Mouse (Mus musculus): ENCODE measurements around the gene Cacnb1. TPM values are rescaled to one million over a fixed set of nuclear protein-coding genes. Genes with fewer than 3 reads are reported as not detected.

Gene Cacnb1
- polyA plus RNA-seq, 1 experiment from 2014 or later: 11.7 TPM

GRCm38 (mm10) chr11:97980531-97980966 lies 42.3 kb downstream of the Cacnb1 start:
- Histone ChIP-seq H3K27ac (ENCODE audit: low read depth, low read length) (no peak overlapping the region), H3K4me1 (ENCODE audit: control insufficient read depth, insufficient read depth, low read length) (0 out of 2 replicates have a peak, but pooled peaks cover 2% of the 10 kb centered on the region), H3K36me3 (ENCODE audit: control insufficient read depth, insufficient read depth, low read length) (no peaks in the 10 kb centered on the region), H3K4me2 (replicated peaks; ENCODE audit: low read depth, low read length) (no peak overlapping the region), H3K4me3 (ENCODE audit: low read length) (no peak overlapping the region), H3K9ac (ENCODE audit: low read depth, low read length) (no peak overlapping the region), H3K9me3 (ENCODE audit: control insufficient read depth, low read length) (no peaks in the 10 kb centered on the region), H3K27me3 (ENCODE audit: control insufficient read depth, insufficient read depth, low read length) (peaks cover 10% of the 10 kb centered on the region)
- no peak for ATAC-seq (ENCODE audit: low FRiP score, low TSS enrichment)
- WGBS: 63% methylated on average over 9 of the region's 9 CpGs

GRCm38 (mm10) chr11:97979824-97980495 lies 42.9 kb downstream of the Cacnb1 start:
- H3K27me3 ChIP-seq (ENCODE audit: control insufficient read depth, insufficient read depth, low read length): 0 out of 2 replicates have a peak, but pooled peaks cover 5% of the 10 kb centered on the region
- no peaks in the 10 kb centered on the region for H3K36me3 ChIP-seq (ENCODE audit: control insufficient read depth, insufficient read depth, low read length)
- no peak for ATAC-seq (ENCODE audit: low FRiP score, low TSS enrichment)
- H3K4me2 ChIP-seq (replicated peaks; ENCODE audit: low read depth, low read length): no peak overlapping the region
- H3K4me1 ChIP-seq (ENCODE audit: control insufficient read depth, insufficient read depth, low read length): 0 out of 2 replicates have a peak, but pooled peaks cover 2% of the 10 kb centered on the region
- H3K4me3 ChIP-seq (ENCODE audit: low read length): no peak overlapping the region
- no peaks in the 10 kb centered on the region for H3K9me3 ChIP-seq (ENCODE audit: control insufficient read depth, low read length)
- WGBS: 74% methylated on average over 10 of the region's 10 CpGs
- no peak overlapping the region for H3K9ac ChIP-seq (ENCODE audit: low read depth, low read length)
- H3K27ac ChIP-seq (ENCODE audit: low read depth, low read length): no peak overlapping the region

DNA sequence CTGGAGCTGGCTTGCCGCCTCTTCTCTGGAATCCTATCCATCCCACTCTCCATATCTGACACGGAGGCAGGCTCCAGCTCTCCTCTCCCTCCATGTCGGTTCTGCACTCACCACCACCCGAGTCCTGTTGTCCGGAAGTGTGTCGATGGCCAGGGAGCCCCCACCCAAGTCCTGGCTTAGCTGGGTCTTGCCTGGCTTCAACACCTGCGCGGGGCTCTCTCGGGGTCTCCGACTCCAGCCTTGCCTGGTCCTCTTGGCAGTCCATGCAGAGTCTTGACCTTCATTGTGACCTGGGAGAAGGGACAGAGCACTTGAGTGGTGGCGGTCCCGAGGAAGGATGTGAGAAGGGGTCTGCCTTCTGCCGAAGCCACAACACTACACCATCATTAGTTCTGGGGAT lies 44.4 kb downstream of the Cacnb1 start:
- 86% methylated on average over 13 of the region's 13 CpGs for WGBS
- no peak for ATAC-seq (ENCODE audit: low FRiP score, low TSS enrichment)
- no peaks in the 10 kb centered on the region for H3K27me3 ChIP-seq (ENCODE audit: control insufficient read depth, insufficient read depth, low read length)

GRCm38 (mm10) chr11:97977797-97978196 lies 45.0 kb downstream of the Cacnb1 start:
- no peak overlapping the region for H3K4me3 ChIP-seq (ENCODE audit: low read length)
- H3K27me3 ChIP-seq (ENCODE audit: control insufficient read depth, insufficient read depth, low read length): no peaks in the 10 kb centered on the region
- ATAC-seq (ENCODE audit: low FRiP score, low TSS enrichment): no peak
- no peaks in the 10 kb centered on the region for H3K9me3 ChIP-seq (ENCODE audit: control insufficient read depth, low read length)
- H3K4me1 ChIP-seq (ENCODE audit: control insufficient read depth, insufficient read depth, low read length): no peaks in the 10 kb centered on the region
- no peak overlapping the region for H3K4me2 ChIP-seq (replicated peaks; ENCODE audit: low read depth, low read length)
- no peaks in the 10 kb centered on the region for H3K36me3 ChIP-seq (ENCODE audit: control insufficient read depth, insufficient read depth, low read length)
- H3K27ac ChIP-seq (ENCODE audit: low read depth, low read length): no peak overlapping the region
- H3K9ac ChIP-seq (ENCODE audit: low read depth, low read length): no peak overlapping the region
- 70% methylated on average over 5 of the region's 5 CpGs for WGBS

More for the DNA sequence above, 44.4 kb downstream of the Cacnb1 start:
- no peaks in the 10 kb centered on the region for H3K36me3 ChIP-seq (ENCODE audit: control insufficient read depth, insufficient read depth, low read length)
- H3K4me3 ChIP-seq (ENCODE audit: low read length): no peak overlapping the region
- H3K27ac ChIP-seq (ENCODE audit: low read depth, low read length): no peak overlapping the region
- H3K9ac ChIP-seq (ENCODE audit: low read depth, low read length): no peak overlapping the region
- H3K4me1 ChIP-seq (ENCODE audit: control insufficient read depth, insufficient read depth, low read length): no peaks in the 10 kb centered on the region
- no peak overlapping the region for H3K4me2 ChIP-seq (replicated peaks; ENCODE audit: low read depth, low read length)
- H3K9me3 ChIP-seq (ENCODE audit: control insufficient read depth, low read length): no peaks in the 10 kb centered on the region

DNA sequence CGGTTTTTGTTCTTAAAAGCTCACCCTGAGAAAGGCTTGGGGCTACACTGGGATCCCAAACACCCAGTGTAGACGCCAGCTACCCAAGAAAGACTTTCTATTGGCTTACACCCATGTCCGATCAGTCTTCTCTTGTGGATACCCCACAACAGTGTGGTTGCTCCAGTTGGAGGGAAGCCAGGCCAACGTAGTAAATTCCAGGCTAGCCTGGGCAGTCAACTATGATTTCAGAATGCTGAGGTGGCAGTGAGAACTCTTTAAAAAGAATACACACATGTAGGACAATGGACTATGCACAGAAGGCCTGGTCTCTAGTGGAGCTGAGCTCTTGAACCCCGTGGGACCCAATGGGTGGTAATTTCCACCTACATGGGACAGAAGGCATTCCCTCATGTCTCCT lies 48.1 kb downstream of the Cacnb1 start:
- H3K4me1 ChIP-seq (ENCODE audit: control insufficient read depth, insufficient read depth, low read length): no peaks in the 10 kb centered on the region
- no peaks in the 10 kb centered on the region for H3K27me3 ChIP-seq (ENCODE audit: control insufficient read depth, insufficient read depth, low read length)
- no peak overlapping the region for H3K4me3 ChIP-seq (ENCODE audit: low read length)
- no peak overlapping the region for H3K9ac ChIP-seq (ENCODE audit: low read depth, low read length)
- 85% methylated on average over 5 of the region's 5 CpGs for WGBS
- no peak for ATAC-seq (ENCODE audit: low FRiP score, low TSS enrichment)
- no peak overlapping the region for H3K27ac ChIP-seq (ENCODE audit: low read depth, low read length)
- H3K9me3 ChIP-seq (ENCODE audit: control insufficient read depth, low read length): no peaks in the 10 kb centered on the region
- H3K4me2 ChIP-seq (replicated peaks; ENCODE audit: low read depth, low read length): no peak overlapping the region
- no peaks in the 10 kb centered on the region for H3K36me3 ChIP-seq (ENCODE audit: control insufficient read depth, insufficient read depth, low read length)

GRCm38 (mm10) chr11:97974141-97974540 lies 48.7 kb downstream of the Cacnb1 start:
- Histone ChIP-seq H3K27ac (ENCODE audit: low read depth, low read length) (no peak overlapping the region), H3K4me2 (replicated peaks; ENCODE audit: low read depth, low read length) (no peak overlapping the region), H3K9ac (ENCODE audit: low read depth, low read length) (no peak overlapping the region), H3K4me1 (ENCODE audit: control insufficient read depth, insufficient read depth, low read length) (no peaks in the 10 kb centered on the region), H3K4me3 (ENCODE audit: low read length) (no peak overlapping the region), H3K9me3 (ENCODE audit: control insufficient read depth, low read length) (no peaks in the 10 kb centered on the region), H3K36me3 (ENCODE audit: control insufficient read depth, insufficient read depth, low read length) (no peaks in the 10 kb centered on the region), H3K27me3 (ENCODE audit: control insufficient read depth, insufficient read depth, low read length) (no peaks in the 10 kb centered on the region)
- 87% methylated on average over 5 of the region's 5 CpGs for WGBS
- ATAC-seq (ENCODE audit: low FRiP score, low TSS enrichment): no peak

- H3K4me3 ChIP-seq (ENCODE audit: low read length): no peak overlapping the region
- H3K36me3 ChIP-seq (ENCODE audit: control insufficient read depth, insufficient read depth, low read length): no peaks in the 10 kb centered on the region
- no peak overlapping the region for H3K9ac ChIP-seq (ENCODE audit: low read depth, low read length)
- no peaks in the 10 kb centered on the region for H3K9me3 ChIP-seq (ENCODE audit: control insufficient read depth, low read length)
- H3K4me1 ChIP-seq (ENCODE audit: control insufficient read depth, insufficient read depth, low read length): no peaks in the 10 kb centered on the region
- no peaks in the 10 kb centered on the region for H3K27me3 ChIP-seq (ENCODE audit: control insufficient read depth, insufficient read depth, low read length)
- 82% methylated on average over 2 of the region's 2 CpGs for WGBS
- no peak for ATAC-seq (ENCODE audit: low FRiP score, low TSS enrichment)
- H3K4me2 ChIP-seq (replicated peaks; ENCODE audit: low read depth, low read length): no peak overlapping the region
- H3K27ac ChIP-seq (ENCODE audit: low read depth, low read length): no peak overlapping the region
These were observed 50.4 kb downstream of the Cacnb1 start for GRCm38 (mm10) chr11:97972434-97972833.

- Histone ChIP-seq H3K27me3 (ENCODE audit: control insufficient read depth, insufficient read depth, low read length) (no peaks in the 10 kb centered on the region), H3K27ac (ENCODE audit: low read depth, low read length) (no peak overlapping the region), H3K4me2 (replicated peaks; ENCODE audit: low read depth, low read length) (no peak overlapping the region), H3K4me3 (ENCODE audit: low read length) (no peak overlapping the region), H3K36me3 (ENCODE audit: control insufficient read depth, insufficient read depth, low read length) (no peaks in the 10 kb centered on the region), H3K4me1 (ENCODE audit: control insufficient read depth, insufficient read depth, low read length) (no peaks in the 10 kb centered on the region), H3K9me3 (ENCODE audit: control insufficient read depth, low read length) (no peaks in the 10 kb centered on the region), H3K9ac (ENCODE audit: low read depth, low read length) (no peak overlapping the region)
- 38% methylated on average over 7 of the region's 7 CpGs for WGBS
- no peak for ATAC-seq (ENCODE audit: low FRiP score, low TSS enrichment)
These were observed 51.6 kb downstream of the Cacnb1 start for GRCm38 (mm10) chr11:97971232-97971631.

GRCm38 (mm10) chr11:97970771-97971170 lies 52.1 kb downstream of the Cacnb1 start:
- Histone ChIP-seq H3K27me3 (ENCODE audit: control insufficient read depth, insufficient read depth, low read length) (no peaks in the 10 kb centered on the region), H3K4me1 (ENCODE audit: control insufficient read depth, insufficient read depth, low read length) (no peaks in the 10 kb centered on the region), H3K4me3 (ENCODE audit: low read length) (no peak overlapping the region), H3K27ac (ENCODE audit: low read depth, low read length) (no peak overlapping the region), H3K9me3 (ENCODE audit: control insufficient read depth, low read length) (no peaks in the 10 kb centered on the region), H3K9ac (ENCODE audit: low read depth, low read length) (no peak overlapping the region), H3K4me2 (replicated peaks; ENCODE audit: low read depth, low read length) (no peak overlapping the region), H3K36me3 (ENCODE audit: control insufficient read depth, insufficient read depth, low read length) (no peaks in the 10 kb centered on the region)
- ATAC-seq (ENCODE audit: low FRiP score, low TSS enrichment): no peak
- WGBS: 88% methylated on average over 7 of the region's 7 CpGs

All from kidney, embryonic 14.5 days (tissue).